Mouse (Mus musculus): Measurements from ENCODE around the gene Olfr1448. TPM values are rescaled to one million over a fixed set of nuclear protein-coding genes. Genes with fewer than 3 reads are reported as not detected.
"Not testable (repeated sequence)": the region's sequence is repeated elsewhere in the genome, so short reads cannot be mapped to it uniquely, and the experiment has no call there.

The Olfr1448 gene
- not detected in 3 replicates for total RNA-seq (2017)

DNA sequence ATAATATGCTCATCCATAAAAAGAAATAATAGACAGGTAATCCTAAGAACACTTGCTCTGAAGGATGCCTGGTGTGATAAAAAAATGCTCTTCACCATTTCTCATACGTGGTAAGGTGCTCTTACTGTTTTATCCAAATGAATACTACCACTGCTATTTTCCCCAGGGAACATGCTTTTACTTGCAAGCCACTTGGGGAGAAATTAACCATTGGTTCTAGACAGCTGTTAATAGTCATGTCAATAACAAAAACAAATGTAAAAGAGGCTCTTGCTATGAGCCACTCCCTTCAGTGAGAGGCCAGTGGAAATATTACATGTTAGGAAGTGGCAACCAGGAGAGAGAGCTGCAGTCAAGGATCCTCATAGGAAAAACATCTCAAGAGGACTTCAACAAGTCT lies at the start of gene Olfr1448:
Gene Olfr1448 (minus strand): TSS at position 101 of the 400 bp plus-strand sequence.
- ATAC-seq (replicated peaks; ENCODE audit: insufficient number of reproducible peaks, low FRiP score, low TSS enrichment, poor library complexity, severe bottlenecking) = no peak

DNA sequence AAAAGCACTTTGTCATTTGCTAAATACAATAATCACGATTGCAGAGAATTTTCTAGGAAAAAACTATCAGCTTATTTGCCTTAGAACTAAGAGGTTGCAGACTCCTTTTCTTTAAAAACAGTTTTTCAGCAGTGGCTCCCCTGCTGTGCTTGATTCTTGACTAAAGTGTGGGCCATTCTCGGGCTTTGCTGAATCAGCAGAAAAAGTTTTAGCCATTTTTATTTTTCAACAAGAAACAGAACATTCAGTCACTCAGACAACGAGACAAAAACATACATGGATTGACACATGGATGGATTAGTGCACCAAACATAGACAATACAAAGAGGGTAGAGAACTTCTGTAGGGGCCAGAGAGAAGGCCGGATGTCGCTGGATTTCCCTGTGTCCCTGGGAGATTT lies 45.9 kb upstream of the Olfr1448 start:
- not testable (repeated sequence) for ATAC-seq (replicated peaks; ENCODE audit: insufficient number of reproducible peaks, low FRiP score, low TSS enrichment, poor library complexity, severe bottlenecking)

DNA sequence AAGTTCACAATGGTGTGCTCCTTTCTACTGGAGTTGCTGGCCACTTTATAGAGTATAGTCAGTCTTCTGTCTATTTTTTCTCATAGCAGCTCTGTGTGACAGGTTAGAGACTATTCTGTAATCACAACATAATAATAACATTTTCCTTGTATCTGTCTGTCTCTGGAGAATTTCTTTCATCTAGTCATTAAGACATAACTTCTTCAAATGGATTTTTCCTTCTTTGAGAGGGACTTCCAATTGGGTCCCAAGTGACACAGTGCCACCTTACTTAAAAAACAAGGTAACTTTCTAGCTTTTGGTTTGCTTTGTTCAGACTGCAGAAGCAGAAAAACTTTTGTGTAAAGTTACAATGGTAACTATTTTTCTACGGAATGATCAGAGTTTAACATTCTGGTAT lies 25.7 kb upstream of the Olfr1448 start, which contains the start of gene Olfr1450:
Gene Olfr1450 (plus strand): TSS at position 301 of the 400 bp plus-strand sequence.
- no peak for ATAC-seq (replicated peaks; ENCODE audit: insufficient number of reproducible peaks, low FRiP score, low TSS enrichment, poor library complexity, severe bottlenecking)

DNA sequence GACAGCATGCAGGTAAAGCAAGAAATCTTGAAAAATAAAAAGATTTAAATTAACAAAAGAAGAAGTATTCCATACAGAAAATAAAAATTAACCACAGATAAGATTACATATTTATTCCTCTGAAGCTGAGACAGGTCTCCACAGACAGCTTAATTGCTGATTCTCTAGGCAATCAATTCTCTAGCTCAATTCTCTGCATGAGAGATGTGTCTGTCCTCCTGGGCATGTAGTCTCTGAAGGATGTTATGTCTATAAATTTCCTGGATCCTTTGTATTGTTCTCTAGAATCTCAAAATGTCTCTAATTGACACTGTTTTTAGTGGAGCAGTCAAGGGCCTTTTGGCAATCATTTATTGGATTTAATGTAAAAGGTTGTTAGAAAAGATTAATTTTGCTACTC lies 6.3 kb upstream of the Olfr1448 start, which contains the start of gene Olfr1449:
Gene Olfr1449 (plus strand): TSS at position 301 of the 400 bp plus-strand sequence.
- ATAC-seq (replicated peaks; ENCODE audit: insufficient number of reproducible peaks, low FRiP score, low TSS enrichment, poor library complexity, severe bottlenecking) = no peak

DNA sequence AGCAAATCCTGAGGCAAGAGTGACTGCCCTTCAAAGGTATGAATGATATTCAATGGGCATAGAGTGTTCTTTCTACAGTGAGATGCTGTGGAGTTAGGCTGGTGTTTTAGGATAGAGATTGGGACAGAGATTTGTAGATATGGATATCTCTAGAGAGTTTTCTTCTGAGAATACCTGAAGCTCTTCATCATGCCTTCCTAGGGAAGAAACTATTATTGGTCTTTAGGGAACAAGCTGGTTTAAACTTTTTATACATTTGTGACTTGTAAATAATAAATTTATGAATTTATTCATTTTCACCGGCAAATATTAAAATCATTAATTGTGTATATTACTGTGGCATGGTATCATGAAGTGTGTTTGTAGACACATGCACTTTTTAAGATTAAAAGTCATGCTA lies 20.6 kb downstream of the Olfr1448 start, which contains the start of gene Olfr1447:
Gene Olfr1447 (minus strand): TSS at position 101 of the 400 bp plus-strand sequence.
- no peak for ATAC-seq (replicated peaks; ENCODE audit: insufficient number of reproducible peaks, low FRiP score, low TSS enrichment, poor library complexity, severe bottlenecking)

DNA sequence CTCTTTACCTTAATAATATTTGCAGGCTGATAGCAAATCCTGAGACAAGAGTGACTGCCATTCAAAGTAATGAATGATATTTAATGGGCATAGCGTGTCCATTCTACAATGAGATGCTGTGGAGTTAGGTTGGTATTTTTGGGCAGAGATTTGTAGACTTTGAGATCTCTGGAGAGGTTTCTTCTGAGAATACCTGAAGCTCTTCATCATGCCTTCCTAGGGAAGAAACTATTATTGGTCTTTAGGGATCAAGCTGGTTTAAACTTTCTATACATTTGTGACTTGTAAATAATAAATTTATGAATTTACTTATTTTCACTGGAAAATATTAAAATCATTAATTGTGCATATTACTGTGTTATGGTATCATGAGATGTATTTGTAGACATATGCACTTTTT lies 30.8 kb downstream of the Olfr1448 start, which contains the start of gene Olfr1446:
Gene Olfr1446 (minus strand): TSS at position 101 of the 400 bp plus-strand sequence.
- ATAC-seq (replicated peaks; ENCODE audit: insufficient number of reproducible peaks, low FRiP score, low TSS enrichment, poor library complexity, severe bottlenecking) = no peak

DNA sequence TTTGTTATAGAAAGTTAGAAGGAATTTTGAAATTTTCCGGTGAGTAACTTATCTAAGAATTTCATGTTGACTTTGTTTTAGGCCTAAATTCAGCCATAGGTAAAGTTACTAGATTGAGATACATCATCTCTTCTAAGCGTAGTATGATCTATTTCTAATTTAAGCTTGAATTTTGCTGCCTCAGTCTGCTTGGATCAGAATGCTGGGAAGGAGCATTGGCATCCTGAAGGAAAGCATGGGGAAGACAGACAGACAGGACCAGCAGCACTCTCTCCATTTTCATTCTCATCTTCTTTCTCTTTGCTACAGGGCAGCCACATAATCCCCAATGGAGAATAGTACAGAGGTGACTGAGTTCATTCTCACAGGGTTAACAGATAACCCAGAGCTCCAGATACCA lies 40.7 kb downstream of the Olfr1448 start, which contains the start of gene Olfr1445:
Gene Olfr1445 (plus strand): TSS at position 301 of the 400 bp plus-strand sequence.
- ATAC-seq (replicated peaks; ENCODE audit: insufficient number of reproducible peaks, low FRiP score, low TSS enrichment, poor library complexity, severe bottlenecking) = no peak

Other genes starting within 250 kb of the Olfr1448 start
- not detected in 3 replicates for gene Olfr1443, start 246.3 kb downstream of the Olfr1448 start, total RNA-seq (2017)
- gene Keg1, start 228.6 kb downstream of the Olfr1448 start, total RNA-seq (2017) = not detected in 3 replicates
- 2.2 to 4.7 TPM (median 3.5 TPM) in 3 replicates for gene Cntf, start 158.8 kb downstream of the Olfr1448 start, total RNA-seq (2017)
- gene Zfp91, start 128.3 kb downstream of the Olfr1448 start, total RNA-seq (2017) = 101 to 112 TPM (median 106 TPM) in 3 replicates
- gene Lpxn, start 128.2 kb downstream of the Olfr1448 start, total RNA-seq (2017) = 25.8 to 41.6 TPM (median 26.1 TPM) in 3 replicates
- gene Gm5244, start 77.7 kb downstream of the Olfr1448 start, total RNA-seq (2017) = 1.4 to 4.1 TPM in 2 of 3 replicates, not detected in the other
- gene Olfr1444, start 67.1 kb downstream of the Olfr1448 start, total RNA-seq (2017) = not detected in 3 replicates
- gene Olfr1445, start 40.6 kb downstream of the Olfr1448 start, total RNA-seq (2017) = 1.3 TPM in 1 of 3 replicates, not detected in the others
- gene Olfr1446, start 30.9 kb downstream of the Olfr1448 start, total RNA-seq (2017) = not detected in 3 replicates
- not detected in 3 replicates for gene Olfr1447, start 20.7 kb downstream of the Olfr1448 start, total RNA-seq (2017)
- gene Olfr1449, start 6.4 kb upstream of the Olfr1448 start, total RNA-seq (2017) = not detected in 3 replicates
- not detected in 3 replicates for gene Olfr1450, start 25.8 kb upstream of the Olfr1448 start, total RNA-seq (2017)
- not detected in 3 replicates for gene Olfr1451, start 70.6 kb upstream of the Olfr1448 start, total RNA-seq (2017)
- gene Olfr1453, start 103.9 kb upstream of the Olfr1448 start, total RNA-seq (2017) = not detected in 3 replicates
- not detected in 3 replicates for gene Olfr1454, start 136.2 kb upstream of the Olfr1448 start, total RNA-seq (2017)
- not detected in 3 replicates for gene Olfr1457, start 173.5 kb upstream of the Olfr1448 start, total RNA-seq (2017)
- not detected in 3 replicates for gene Olfr1458, start 182.4 kb upstream of the Olfr1448 start, total RNA-seq (2017)
- gene Olfr1459, start 225.1 kb upstream of the Olfr1448 start, total RNA-seq (2017) = 0.19 TPM in 1 of 3 replicates, not detected in the others
- gene Olfr1461, start 238.6 kb upstream of the Olfr1448 start, total RNA-seq (2017) = not detected in 3 replicates

Data from monocyte, adult 5-6 weeks (primary cell).